Mouse (Mus musculus) lung, adult 2 months (tissue): Measurements from ENCODE around the gene Ppm1e.

ENCODE experiments used
- CTCF ChIP-seq: fragments of 200-500 bp; IDR thresholded peaks from 2 replicates; pipeline ENCODE4 v1.5.1; 2011; ENCODE audit warnings: mild to moderate bottlenecking, low read length, control low read depth; ENCODE audit not compliant: insufficient read depth
- POLR2A ChIP-seq: fragments of 200-500 bp; IDR thresholded peaks from 2 replicates; pipeline ENCODE4 v1.6.1; 2011; ENCODE audit warnings: low read depth, mild to moderate bottlenecking, control low read depth, low read length, borderline replicate concordance; ENCODE audit errors: extremely low read depth

- TF ChIP-seq CTCF (no peak), POLR2A (no peak)
Observed at GRCm38 (mm10) chr11:87404876-87405275, 46.1 kb upstream of the Ppm1e start, which contains the start of the genes Rad51c and Tex14.
